In the genomic region with DNA sequence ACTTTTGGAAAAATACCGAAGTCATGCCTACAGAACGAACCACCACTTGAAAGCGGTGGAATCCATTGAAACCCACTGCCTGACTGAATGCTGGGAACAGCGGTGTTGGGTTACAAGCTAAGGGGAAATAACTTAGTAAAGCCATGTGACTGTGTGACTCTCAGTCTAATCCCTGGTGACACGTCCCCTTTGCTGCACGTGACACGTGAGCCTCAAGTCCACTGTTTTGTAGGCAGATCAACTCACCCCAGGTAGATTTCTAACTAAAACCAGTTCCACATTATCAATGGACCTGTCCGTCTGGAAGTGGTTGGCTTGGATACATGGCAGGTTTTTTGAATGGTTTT, we compare ENCODE assay signal across 9 mouse cellular contexts.
DNase-seq lines count a peak whose midpoint lies in the region; ATAC-seq and TF ChIP-seq lines count a peak whose summit lies in the region.
"Had no signal": no experiment of that assay in that cellular context is flagged by ENCODE, and none has a peak within 500 bp of the region (broad histone marks: within the 10 kb centered on the region; RNA-seq: fewer than 3 reads in every experiment).

No protein-coding gene starts in this region.

- peak overlapping the region; percentile 22 for H3K4me2 ChIP-seq in heart, embryonic 15.5 days
- no peak overlapping the region; the same call in 1 of the 2 replicates for H3K4me2 ChIP-seq in intestine, postnatal 0 days (replicated peaks; ENCODE audit: low read depth)

- H3K4me3 ChIP-seq in heart, embryonic 15.5 days: no peak overlapping the region
- H3K4me3 ChIP-seq in intestine, postnatal 0 days (ENCODE audit: low read depth, low read length): no peak overlapping the region

- no peak for DNase-seq in heart, adult 11 months
- peak; percentile 74 for DNase-seq in embryo, embryonic 10 days (ENCODE audit: low spot score)
- no peak for DNase-seq in adrenal gland, postnatal 25 days
- no peak for DNase-seq in right cerebral cortex, postnatal 10 days (ENCODE audit: low spot score in 2 of 2)
- DNase-seq in ovary, postnatal 36 days (ENCODE audit: low spot score): no peak
- DNase-seq: thymus, adult 2 months had no signal

- no peaks in the 10 kb centered on the region for H3K27me3 ChIP-seq in heart, embryonic 15.5 days
- H3K27me3 ChIP-seq in intestine, postnatal 0 days (replicated peaks; ENCODE audit: control insufficient read depth, insufficient read depth, low read length): no peaks in the 10 kb centered on the region

- H3K27ac ChIP-seq in heart, embryonic 15.5 days: peak overlapping the region; percentile 60
- H3K27ac ChIP-seq in intestine, postnatal 0 days (ENCODE audit: low read depth, low read length): no peak overlapping the region

- no peak overlapping the region for H3K9ac ChIP-seq in heart, embryonic 15.5 days
- no peak overlapping the region for H3K9ac ChIP-seq in intestine, postnatal 0 days (ENCODE audit: low read depth, low read length)

- no peak for TF ChIP-seq CTCF in intestine, postnatal 0 days (IDR thresholded peaks at IDR 0.05; ENCODE audit: low read depth)

- H3K9me3 ChIP-seq in heart, embryonic 15.5 days (replicated peaks): no peaks in the 10 kb centered on the region
- no peaks in the 10 kb centered on the region for H3K9me3 ChIP-seq in intestine, postnatal 0 days (ENCODE audit: control insufficient read depth)

- H3K36me3 ChIP-seq in heart, embryonic 15.5 days: no peaks in the 10 kb centered on the region
- no peaks in the 10 kb centered on the region for H3K36me3 ChIP-seq in intestine, postnatal 0 days (ENCODE audit: control insufficient read depth, insufficient read depth)

- peaks cover 75% of the 10 kb centered on the region for H3K4me1 ChIP-seq in heart, embryonic 15.5 days (replicated peaks)
- no peaks in the 10 kb centered on the region; the same call in 1 of the 2 replicates for H3K4me1 ChIP-seq in intestine, postnatal 0 days (replicated peaks; ENCODE audit: control insufficient read depth, insufficient read depth, low read length)

- 36% methylated on average over 8 of the region's 8 CpGs for WGBS in heart, embryonic 15.5 days
- 47% methylated on average over 8 of the region's 8 CpGs for whole genome bisulfite sequencing in intestine, postnatal 0 days

- ATAC-seq in heart, embryonic 15.5 days (replicated peaks; ENCODE audit: insufficient number of reproducible peaks, insufficient read depth, low FRiP score, low read depth): peak; percentile 61
- ATAC-seq in intestine, postnatal 0 days: 0 out of 2 replicates have a peak, but pooled peaks have one; percentile 41
- ATAC-seq in megakaryocyte progenitor cell, adult 5-6 weeks (replicated peaks; ENCODE audit: poor library complexity): peak; percentile 29; the same call in 1 of the 2 replicates
